Mouse (Mus musculus) neural tube, embryonic 13.5 days (tissue): ENCODE data around the gene Gm3435. TPM values are rescaled to one million over a fixed set of nuclear protein-coding genes. Genes with fewer than 3 reads are reported as not detected.
"Not testable (repeated sequence)": the region's sequence is repeated elsewhere in the genome, so short reads cannot be mapped to it uniquely, and the experiment has no call there.

Source experiments
- ATAC-seq: fragments of 200-750 bp; cut with Nextera tagmentation; 2 replicates; pipeline ENCODE4 v1.8.0; 2017; ENCODE audit warnings: low read depth, mild to moderate bottlenecking, moderate TSS enrichment, moderate library complexity
- H3K27ac ChIP-seq: fragments of 300-500 bp; sonication (generic); replicated peaks from 2 replicates; pipeline ENCODE4 v1.5.1; 2015; ENCODE audit warnings: moderate library complexity, mild to moderate bottlenecking, inconsistent platforms
- H3K27me3 ChIP-seq: fragments of 300-500 bp; sonication (generic); 2 replicates; pipeline ENCODE4 v1.6.1; 2015; ENCODE audit warnings: mild to moderate bottlenecking, inconsistent platforms
- H3K36me3 ChIP-seq: fragments of 300-500 bp; sonication (generic); 2 replicates; pipeline ENCODE4 v1.6.1; 2015; ENCODE audit warnings: mild to moderate bottlenecking, inconsistent platforms
- H3K4me1 ChIP-seq: fragments of 300-500 bp; sonication (generic); replicated peaks from 2 replicates; pipeline ENCODE4 v1.6.1; 2015; ENCODE audit warnings: inconsistent platforms
- H3K4me2 ChIP-seq: fragments of 300-500 bp; sonication (generic); 2 replicates; pipeline ENCODE4 v1.6.1; 2015; ENCODE audit warnings: inconsistent platforms, mild to moderate bottlenecking, moderate library complexity
- H3K4me3 ChIP-seq: fragments of 300-500 bp; sonication (generic); 2 replicates; pipeline ENCODE4 v1.5.1; 2015; ENCODE audit warnings: mild to moderate bottlenecking, inconsistent platforms
- H3K9ac ChIP-seq: fragments of 300-500 bp; sonication (generic); 2 replicates; pipeline ENCODE4 v1.6.1; 2015; ENCODE audit warnings: moderate library complexity, mild to moderate bottlenecking, inconsistent platforms
- H3K9me3 ChIP-seq: fragments of 300-500 bp; sonication (generic); 2 replicates; pipeline ENCODE4 v1.6.1; 2016; ENCODE audit warnings: inconsistent platforms
- WGBS: fragments of 180-500 bp; shearing (Covaris S2); methylation state at CpG from one replicate; pipeline ENCODE4 v1.1.7; 2015; 5-methylcytosine and 5-hydroxymethylcytosine counted together
- polyA plus RNA-seq: library from polyadenylated mRNA; unstranded; fragments of >200 nt; fragmentation: Nextera tagmentation; extraction: Ambion mirVana; gene quantifications from 2 replicates; pipeline ENCODE4 v1.2.1, GENCODE M21; 2015

Gm3435 gene
- polyA plus RNA-seq, result 8.0 and 9.1 TPM in 2 replicates

DNA sequence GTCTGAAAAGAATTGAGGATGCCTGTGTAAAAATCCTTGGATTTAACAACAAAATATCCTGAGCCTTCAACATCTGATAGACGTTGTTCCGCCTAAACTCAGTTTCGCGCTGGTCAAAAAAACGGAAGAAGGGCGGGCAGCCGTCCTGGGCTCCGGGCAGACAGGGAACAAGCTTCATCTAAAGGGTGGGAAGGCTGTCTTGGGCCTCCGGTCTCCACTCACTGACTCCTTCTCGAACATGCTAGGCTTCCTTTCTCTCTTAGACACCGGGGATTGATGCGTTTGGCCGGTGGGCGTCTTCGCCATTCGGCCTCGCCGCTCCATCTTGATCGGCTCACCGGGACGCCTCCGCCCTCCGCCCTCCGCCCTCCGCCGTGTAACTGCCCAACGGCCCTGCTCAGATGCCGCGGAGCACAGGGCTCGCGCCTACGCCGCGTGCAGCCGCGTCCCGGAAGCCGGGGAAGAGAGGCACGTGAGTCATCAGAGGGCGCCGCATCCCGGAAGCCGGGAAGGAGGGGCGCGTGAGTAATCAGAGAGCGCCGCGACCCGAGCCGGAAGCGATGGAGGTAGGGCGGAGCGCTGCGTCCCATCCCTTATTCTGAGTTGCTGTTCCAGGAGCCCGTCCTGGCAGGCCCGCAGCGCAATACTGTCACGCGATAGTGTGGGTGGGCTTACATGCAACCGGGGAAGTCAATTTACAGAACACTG lies at the start of gene Gm3435:
Gene Gm3435 (plus strand): TSS at position 471 of the 708 bp plus-strand sequence.
- not testable (repeated sequence) for H3K4me2 ChIP-seq, H3K4me3 ChIP-seq, H3K27ac ChIP-seq, H3K9ac ChIP-seq, H3K27me3 ChIP-seq, H3K9me3 ChIP-seq, H3K4me1 ChIP-seq, H3K36me3 ChIP-seq
- WGBS, result no CpG with 5 or more reads among the region's 60 CpGs
- ATAC-seq, result peak; percentile 97

GRCm38 (mm10) chr17:14960520-14960919 lies 49.5 kb upstream of the Gm3435 start:
- WGBS, result under 1% methylated on average over 23 of the region's 23 CpGs
- Histone ChIP-seq H3K4me1 (peaks cover 14% of the 10 kb centered on the region), H3K4me3 (peak overlapping the region; percentile 71), H3K9ac (peak overlapping the region; percentile 79), H3K9me3 (no peaks in the 10 kb centered on the region), H3K36me3 (0 out of 2 replicates have a peak, but pooled peaks cover 6% of the 10 kb centered on the region), H3K4me2 (peak overlapping the region; percentile 96), H3K27me3 (no peaks in the 10 kb centered on the region), H3K27ac (no peak overlapping the region)
- ATAC-seq, result peak; percentile 3; the same call in 1 of the 2 replicates

- Histone ChIP-seq H3K4me1 (peaks cover 14% of the 10 kb centered on the region), H3K9ac (peak within 1 kb of the TSS; percentile 79), H3K27ac (peak within 1 kb of the TSS; percentile 74; the same call in 1 of the 2 replicates), H3K4me2 (peak within 1 kb of the TSS; percentile 96), H3K4me3 (peak within 1 kb of the TSS; percentile 71)
- WGBS, result under 1% methylated on average over 19 of the region's 100 CpGs
- ATAC-seq, result peak; percentile 83
- not testable (repeated sequence) for H3K9me3 ChIP-seq, H3K36me3 ChIP-seq, H3K27me3 ChIP-seq
These were observed 48.9 kb upstream of the Gm3435 start, which contains the start of gene Phf10 for GRCm38 (mm10) chr17:14960951-14961556. Gene Phf10, minus strand, starts transcription at chr17:14961273.

DNA sequence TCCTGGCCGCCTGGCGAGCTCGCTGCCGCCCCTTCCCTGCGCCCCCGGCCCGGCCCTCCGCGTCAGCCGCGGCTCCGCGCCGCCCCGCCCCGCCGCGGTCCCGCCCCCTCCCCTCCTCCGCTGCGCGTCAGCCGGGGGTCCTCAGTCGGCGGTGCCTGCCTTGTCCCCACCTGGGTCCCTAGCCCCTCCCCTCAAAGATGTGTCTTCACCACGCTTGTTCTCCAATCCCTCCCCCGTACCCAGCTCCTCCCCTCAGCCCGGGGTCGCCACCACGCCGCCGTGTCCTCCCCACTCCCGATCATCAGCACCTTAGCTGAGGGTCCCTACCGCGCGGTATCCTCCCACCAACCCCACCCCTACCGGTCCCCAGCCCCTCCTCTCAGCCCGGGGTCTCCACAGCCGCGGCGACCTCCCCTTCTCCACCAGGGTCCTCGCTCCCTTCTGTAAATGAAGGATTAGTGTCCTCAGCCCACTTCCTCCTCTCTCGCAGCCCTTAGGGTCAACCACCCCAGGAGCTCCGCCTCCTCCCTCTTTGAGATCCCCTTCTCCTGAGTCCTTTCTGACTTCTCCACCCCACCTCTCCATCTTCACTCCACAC lies 48.3 kb upstream of the Gm3435 start:
- H3K4me1 ChIP-seq, result peaks cover 14% of the 10 kb centered on the region
- WGBS, result no CpG with 5 or more reads among the region's 44 CpGs
- not testable (repeated sequence) for H3K9me3 ChIP-seq, H3K36me3 ChIP-seq, H3K27me3 ChIP-seq, H3K9ac ChIP-seq, H3K27ac ChIP-seq, H3K4me3 ChIP-seq, H3K4me2 ChIP-seq
- peak; percentile 93 for ATAC-seq

DNA sequence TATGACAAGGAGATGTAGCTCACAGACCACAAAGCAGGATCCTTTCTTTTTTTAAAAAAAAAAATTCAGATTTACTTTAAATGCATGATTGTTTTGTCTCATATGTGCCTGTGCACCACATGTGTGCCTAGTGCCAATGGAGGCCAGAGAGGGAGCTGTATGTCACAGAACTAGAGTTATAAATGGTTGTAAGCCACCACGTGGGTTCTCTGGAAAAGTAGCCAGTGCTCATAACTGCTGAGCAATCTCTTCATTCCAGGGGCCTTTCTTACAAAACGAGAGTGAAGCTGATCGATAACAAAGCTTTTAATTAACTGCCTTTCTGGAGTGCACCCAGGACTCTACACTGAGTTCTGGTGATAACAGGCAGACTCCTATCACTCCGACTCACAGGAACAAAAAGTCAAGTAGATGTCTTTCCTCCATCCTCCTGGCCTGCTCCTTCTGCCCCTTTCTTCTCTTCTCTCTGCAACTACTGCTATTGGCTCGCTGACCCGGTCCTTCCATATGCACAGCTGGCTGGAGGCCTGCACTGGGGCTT lies 41.5 kb upstream of the Gm3435 start:
- not testable (repeated sequence) for H3K9ac ChIP-seq, H3K36me3 ChIP-seq, H3K4me1 ChIP-seq, H3K4me2 ChIP-seq, H3K9me3 ChIP-seq, H3K4me3 ChIP-seq, H3K27ac ChIP-seq, ATAC-seq, H3K27me3 ChIP-seq
- WGBS, result no CpG with 5 or more reads among the region's 6 CpGs

- not testable (repeated sequence) for H3K27me3 ChIP-seq, H3K27ac ChIP-seq, H3K4me1 ChIP-seq, H3K9me3 ChIP-seq, H3K9ac ChIP-seq, H3K36me3 ChIP-seq, ATAC-seq
- Histone ChIP-seq H3K4me2 (peak overlapping the region; percentile 41), H3K4me3 (peak overlapping the region; percentile 20; the same call in 1 of the 2 replicates)
- WGBS, result 2% methylated on average over 4 of the region's 7 CpGs
These were observed 32.1 kb upstream of the Gm3435 start for GRCm38 (mm10) chr17:14977718-14978361.

GRCm38 (mm10) chr17:14978362-14979038 lies 31.5 kb upstream of the Gm3435 start, which contains the start of the genes 9030025P20Rik and Gm3417:
Gene 9030025P20Rik, plus strand, starts transcription at chr17:14978468.
Gene Gm3417, minus strand, starts transcription at chr17:14978790.
- H3K27me3 ChIP-seq, H3K27ac ChIP-seq, H3K9me3 ChIP-seq, H3K4me1 ChIP-seq, H3K36me3 ChIP-seq, H3K9ac ChIP-seq: not testable (repeated sequence)
- Histone ChIP-seq H3K4me2 (peak within 1 kb of the TSS; percentile 41), H3K4me3 (peak within 1 kb of the TSS; percentile 20; the same call in 1 of the 2 replicates)
- WGBS, result no CpG with 5 or more reads among the region's 60 CpGs
- peak; percentile 97 for ATAC-seq

DNA sequence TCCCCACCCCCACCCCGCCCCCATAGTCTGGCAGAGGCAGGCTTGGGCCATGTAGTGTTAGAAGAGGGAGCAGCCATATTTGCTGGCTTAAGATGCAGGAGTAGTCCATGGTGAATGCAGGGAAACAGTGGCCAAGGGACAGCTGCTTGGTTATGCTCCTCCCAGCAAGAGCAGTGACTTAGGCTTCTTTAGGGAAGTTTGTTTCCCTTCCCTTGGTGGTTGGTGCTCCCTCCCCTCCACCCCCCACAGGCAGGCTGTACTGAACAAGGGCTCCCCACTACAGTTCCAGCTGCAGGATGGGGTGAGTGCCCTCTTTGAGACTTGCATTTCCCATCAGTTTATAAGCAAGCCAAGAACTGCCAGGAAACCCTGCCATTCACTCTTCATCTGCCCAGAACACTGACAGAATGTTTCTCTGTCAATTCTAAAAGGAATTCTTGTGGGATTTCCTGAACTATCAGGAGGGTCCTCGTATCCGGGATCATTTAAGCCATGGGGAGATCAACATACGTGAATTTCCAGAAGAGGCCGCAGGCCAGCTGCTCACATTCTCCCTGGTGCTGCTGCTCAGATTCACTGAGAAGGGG lies 19.8 kb upstream of the Gm3435 start:
- ATAC-seq, H3K4me2 ChIP-seq, H3K27me3 ChIP-seq, H3K36me3 ChIP-seq, H3K4me3 ChIP-seq, H3K27ac ChIP-seq, H3K4me1 ChIP-seq, H3K9ac ChIP-seq, H3K9me3 ChIP-seq: not testable (repeated sequence)
- 71% methylated on average over 4 of the region's 5 CpGs for WGBS

DNA sequence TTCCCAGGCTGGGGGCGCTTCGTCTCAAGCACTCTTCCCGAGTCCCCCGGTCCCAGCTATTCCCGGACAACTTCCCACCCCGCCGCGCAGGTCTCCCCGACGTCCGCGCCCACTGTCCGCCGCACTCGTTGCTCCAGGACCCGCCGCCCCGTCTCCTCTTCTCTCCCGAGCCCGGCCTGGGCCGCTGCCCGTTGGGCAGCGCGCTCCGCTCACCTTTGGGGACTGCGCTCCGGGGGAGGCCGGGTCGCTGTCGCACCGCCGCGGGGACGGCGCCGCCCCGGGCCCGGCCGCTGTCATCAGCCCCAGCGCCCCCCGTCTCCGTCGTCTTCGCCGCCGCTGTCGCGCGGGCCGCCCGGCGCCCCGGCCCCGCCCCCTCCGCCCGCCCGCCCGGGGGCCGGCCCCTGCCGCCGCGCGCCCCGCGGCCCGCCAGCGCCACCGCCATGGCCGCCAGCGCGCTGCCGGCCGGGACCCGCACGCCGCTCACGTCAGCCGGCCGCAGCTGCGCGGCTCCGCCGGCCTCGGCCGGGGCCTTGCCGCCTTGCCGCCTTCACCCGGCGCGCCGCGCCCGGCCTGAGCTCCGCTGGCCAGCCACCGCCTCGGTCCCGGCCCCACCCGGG lies 17.3 kb upstream of the Gm3435 start:
- not testable (repeated sequence) for H3K36me3 ChIP-seq, H3K4me1 ChIP-seq, H3K4me2 ChIP-seq, H3K9ac ChIP-seq, H3K27ac ChIP-seq, H3K4me3 ChIP-seq, H3K27me3 ChIP-seq, H3K9me3 ChIP-seq
- no CpG with 5 or more reads among the region's 98 CpGs for WGBS
- ATAC-seq, result peak; percentile 79

DNA sequence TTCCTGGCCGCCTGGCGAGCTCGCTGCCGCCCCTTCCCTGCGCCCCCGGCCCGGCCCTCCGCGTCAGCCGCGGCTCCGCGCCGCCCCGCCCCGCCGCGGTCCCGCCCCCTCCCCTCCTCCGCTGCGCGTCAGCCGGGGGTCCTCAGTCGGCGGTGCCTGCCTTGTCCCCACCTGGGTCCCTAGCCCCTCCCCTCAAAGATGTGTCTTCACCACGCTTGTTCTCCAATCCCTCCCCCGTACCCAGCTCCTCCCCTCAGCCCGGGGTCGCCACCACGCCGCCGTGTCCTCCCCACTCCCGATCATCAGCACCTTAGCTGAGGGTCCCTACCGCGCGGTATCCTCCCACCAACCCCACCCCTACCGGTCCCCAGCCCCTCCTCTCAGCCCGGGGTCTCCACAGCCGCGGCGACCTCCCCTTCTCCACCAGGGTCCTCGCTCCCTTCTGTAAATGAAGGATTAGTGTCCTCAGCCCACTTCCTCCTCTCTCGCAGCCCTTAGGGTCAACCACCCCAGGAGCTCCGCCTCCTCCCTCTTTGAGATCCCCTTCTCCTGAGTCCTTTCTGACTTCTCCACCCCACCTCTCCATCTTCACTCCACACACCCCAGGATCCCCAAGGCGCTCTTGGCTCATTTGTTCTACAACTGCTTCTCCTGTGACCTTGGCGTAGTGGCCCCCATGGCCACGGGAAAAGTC lies 16.7 kb upstream of the Gm3435 start:
- no CpG with 5 or more reads among the region's 47 CpGs for WGBS
- H3K27me3 ChIP-seq, H3K36me3 ChIP-seq: not testable (repeated sequence)

More for the DNA sequence above, 16.7 kb upstream of the Gm3435 start:
- not testable (repeated sequence) for H3K27ac ChIP-seq, H3K9ac ChIP-seq, H3K9me3 ChIP-seq, H3K4me1 ChIP-seq, H3K4me2 ChIP-seq, H3K4me3 ChIP-seq
- peak; percentile 91 for ATAC-seq
